Mouse (Mus musculus) neural tube, embryonic 13.5 days (tissue): ENCODE data around the gene Eif4g2. TPM values are rescaled to one million over a fixed set of nuclear protein-coding genes. Genes with fewer than 3 reads are reported as not detected.

Source experiments
- ATAC-seq: fragments of 200-750 bp; cut with Nextera tagmentation; 2 replicates; pipeline ENCODE4 v1.8.0; 2017; ENCODE audit warnings: low read depth, mild to moderate bottlenecking, moderate TSS enrichment, moderate library complexity
- H3K27ac ChIP-seq: fragments of 300-500 bp; sonication (generic); replicated peaks from 2 replicates; pipeline ENCODE4 v1.5.1; 2015; ENCODE audit warnings: moderate library complexity, mild to moderate bottlenecking, inconsistent platforms
- H3K27me3 ChIP-seq: fragments of 300-500 bp; sonication (generic); 2 replicates; pipeline ENCODE4 v1.6.1; 2015; ENCODE audit warnings: mild to moderate bottlenecking, inconsistent platforms
- H3K36me3 ChIP-seq: fragments of 300-500 bp; sonication (generic); 2 replicates; pipeline ENCODE4 v1.6.1; 2015; ENCODE audit warnings: mild to moderate bottlenecking, inconsistent platforms
- H3K4me1 ChIP-seq: fragments of 300-500 bp; sonication (generic); replicated peaks from 2 replicates; pipeline ENCODE4 v1.6.1; 2015; ENCODE audit warnings: inconsistent platforms
- H3K4me2 ChIP-seq: fragments of 300-500 bp; sonication (generic); 2 replicates; pipeline ENCODE4 v1.6.1; 2015; ENCODE audit warnings: inconsistent platforms, mild to moderate bottlenecking, moderate library complexity
- H3K4me3 ChIP-seq: fragments of 300-500 bp; sonication (generic); 2 replicates; pipeline ENCODE4 v1.5.1; 2015; ENCODE audit warnings: mild to moderate bottlenecking, inconsistent platforms
- H3K9ac ChIP-seq: fragments of 300-500 bp; sonication (generic); 2 replicates; pipeline ENCODE4 v1.6.1; 2015; ENCODE audit warnings: moderate library complexity, mild to moderate bottlenecking, inconsistent platforms
- H3K9me3 ChIP-seq: fragments of 300-500 bp; sonication (generic); 2 replicates; pipeline ENCODE4 v1.6.1; 2016; ENCODE audit warnings: inconsistent platforms
- WGBS: fragments of 180-500 bp; shearing (Covaris S2); methylation state at CpG from one replicate; pipeline ENCODE4 v1.1.7; 2015; 5-methylcytosine and 5-hydroxymethylcytosine counted together
- polyA plus RNA-seq: library from polyadenylated mRNA; unstranded; fragments of >200 nt; fragmentation: Nextera tagmentation; extraction: Ambion mirVana; gene quantifications from 2 replicates; pipeline ENCODE4 v1.2.1, GENCODE M21; 2015

Eif4g2 gene
- polyA plus RNA-seq, 1 experiment from 2014 or later, result 1,234 TPM

DNA sequence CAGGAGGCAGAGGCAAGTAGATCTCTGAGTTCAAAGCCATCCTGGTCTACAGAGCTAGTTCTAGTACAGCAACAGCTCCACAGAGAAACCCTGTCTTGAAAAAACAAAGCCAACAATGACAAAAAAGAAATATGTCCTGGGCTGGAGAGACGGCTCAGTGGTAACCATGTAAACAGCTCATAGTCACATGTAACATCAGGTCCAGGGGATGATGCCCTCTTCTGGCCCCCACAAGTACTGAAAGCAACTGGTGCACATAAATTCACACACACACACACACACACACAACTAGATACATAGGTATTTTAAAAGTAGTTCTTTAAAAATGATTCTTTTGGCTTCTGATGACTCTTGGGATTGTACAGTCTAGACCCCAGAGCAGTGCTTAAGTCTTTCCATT is 19.9 kb downstream of the Eif4g2 start:
- Histone ChIP-seq H3K27me3 (no peaks in the 10 kb centered on the region), H3K27ac (no peak overlapping the region), H3K36me3 (peaks cover 12% of the 10 kb centered on the region), H3K4me1 (peaks cover 12% of the 10 kb centered on the region), H3K9ac (no peak overlapping the region), H3K4me3 (no peak overlapping the region), H3K4me2 (no peak overlapping the region), H3K9me3 (peaks cover 13% of the 10 kb centered on the region; the same call in 1 of the 2 replicates)
- WGBS, result 100% methylated on average over 1 of the region's 1 CpGs
- no peak for ATAC-seq

DNA sequence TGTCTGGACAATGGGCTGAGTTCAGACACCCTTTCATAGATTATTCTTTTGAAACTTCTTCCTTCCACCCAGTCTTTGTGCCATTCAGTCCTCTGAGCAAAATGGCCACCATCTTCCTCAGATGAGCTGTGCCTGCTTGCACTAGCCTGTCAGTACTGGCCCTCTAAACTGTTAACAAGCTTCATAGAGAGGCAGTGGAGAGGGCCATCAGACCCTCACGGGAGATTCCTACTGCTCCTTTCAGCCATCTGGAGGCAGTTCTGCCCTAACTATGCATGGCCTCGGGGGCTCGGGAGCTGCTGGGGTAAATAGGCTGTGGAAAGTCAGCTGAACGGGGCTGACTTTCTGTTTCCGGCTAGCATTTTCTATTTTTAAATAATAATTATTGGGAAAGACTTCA is 23.3 kb downstream of the Eif4g2 start:
- Histone ChIP-seq H3K9me3 (0 out of 2 replicates have a peak, but pooled peaks cover 8% of the 10 kb centered on the region), H3K4me2 (no peak overlapping the region), H3K36me3 (peaks cover 33% of the 10 kb centered on the region), H3K27me3 (no peaks in the 10 kb centered on the region), H3K4me1 (peaks cover 12% of the 10 kb centered on the region), H3K9ac (no peak overlapping the region), H3K4me3 (no peak overlapping the region), H3K27ac (0 out of 2 replicates have a peak overlapping the region, but pooled peaks have one; percentile 29)
- ATAC-seq, result peak; percentile 67
- 36% methylated on average over 5 of the region's 5 CpGs for WGBS

DNA sequence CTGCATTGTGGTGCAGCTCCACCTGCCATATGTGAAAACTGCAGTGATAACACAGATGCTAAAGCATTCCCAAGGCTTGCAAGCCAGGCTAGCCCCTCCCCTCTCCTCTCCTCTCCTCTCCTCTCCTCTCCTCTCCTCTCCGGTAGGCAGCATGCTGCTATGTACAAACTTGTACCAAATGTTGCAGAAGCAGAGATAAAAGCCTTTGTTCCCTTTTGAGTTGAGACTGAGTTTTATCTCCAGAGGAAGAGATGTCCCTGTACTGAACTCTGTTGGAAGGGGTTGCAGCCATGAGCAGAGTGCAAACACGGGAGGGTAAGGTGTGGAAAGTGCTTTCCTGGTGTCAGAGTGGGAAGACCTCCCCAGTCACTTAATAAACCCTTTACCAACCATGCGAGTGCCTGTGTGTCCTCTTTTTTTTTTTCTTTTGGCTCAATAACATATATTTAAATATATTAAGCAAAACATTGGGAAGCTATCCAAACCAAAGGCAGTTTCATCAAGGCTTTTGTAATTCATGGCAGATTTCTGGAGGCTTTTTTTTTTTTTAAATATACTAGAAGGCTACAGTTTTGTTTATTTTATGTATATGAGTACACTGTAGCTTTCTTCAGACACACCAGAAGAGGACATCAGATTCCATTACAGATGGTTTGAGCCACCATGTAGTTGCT is 26.7 kb downstream of the Eif4g2 start:
- WGBS, result 91% methylated on average over 3 of the region's 3 CpGs
- no peak for ATAC-seq
- peaks cover 12% of the 10 kb centered on the region for H3K4me1 ChIP-seq
- peaks cover 61% of the 10 kb centered on the region for H3K36me3 ChIP-seq
- H3K27ac ChIP-seq, result no peak overlapping the region
- H3K4me2 ChIP-seq, result no peak overlapping the region
- no peaks in the 10 kb centered on the region for H3K27me3 ChIP-seq
- H3K9ac ChIP-seq, result no peak overlapping the region
- no peaks in the 10 kb centered on the region for H3K9me3 ChIP-seq
- H3K4me3 ChIP-seq, result no peak overlapping the region

DNA sequence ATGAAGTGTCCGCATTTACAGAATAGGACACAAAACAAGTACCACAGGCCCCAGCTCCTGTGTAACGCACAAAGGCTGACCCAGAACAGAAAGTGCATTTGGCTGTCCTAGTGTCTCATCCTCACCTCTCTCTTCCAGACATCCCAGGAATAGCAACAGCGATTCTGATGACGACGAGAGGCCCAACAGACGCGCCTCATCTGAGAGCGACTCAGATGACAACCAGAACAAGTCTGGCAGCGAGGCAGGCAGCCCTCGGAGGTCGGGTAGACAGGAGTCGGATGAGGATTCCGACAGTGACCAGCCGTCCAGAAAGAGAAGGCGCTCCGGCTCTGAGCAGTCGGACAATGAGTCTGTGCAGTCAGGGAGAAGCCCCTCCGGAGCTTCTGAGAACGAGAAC is 27.6 kb downstream of the Eif4g2 start:
- WGBS, result 91% methylated on average over 19 of the region's 19 CpGs
- H3K4me3 ChIP-seq, result no peak overlapping the region
- peaks cover 70% of the 10 kb centered on the region for H3K36me3 ChIP-seq
- no peak for ATAC-seq
- H3K27me3 ChIP-seq, result no peaks in the 10 kb centered on the region
- peaks cover 12% of the 10 kb centered on the region for H3K4me1 ChIP-seq
- no peaks in the 10 kb centered on the region for H3K9me3 ChIP-seq
- no peak overlapping the region for H3K9ac ChIP-seq
- no peak overlapping the region for H3K27ac ChIP-seq
- no peak overlapping the region for H3K4me2 ChIP-seq

DNA sequence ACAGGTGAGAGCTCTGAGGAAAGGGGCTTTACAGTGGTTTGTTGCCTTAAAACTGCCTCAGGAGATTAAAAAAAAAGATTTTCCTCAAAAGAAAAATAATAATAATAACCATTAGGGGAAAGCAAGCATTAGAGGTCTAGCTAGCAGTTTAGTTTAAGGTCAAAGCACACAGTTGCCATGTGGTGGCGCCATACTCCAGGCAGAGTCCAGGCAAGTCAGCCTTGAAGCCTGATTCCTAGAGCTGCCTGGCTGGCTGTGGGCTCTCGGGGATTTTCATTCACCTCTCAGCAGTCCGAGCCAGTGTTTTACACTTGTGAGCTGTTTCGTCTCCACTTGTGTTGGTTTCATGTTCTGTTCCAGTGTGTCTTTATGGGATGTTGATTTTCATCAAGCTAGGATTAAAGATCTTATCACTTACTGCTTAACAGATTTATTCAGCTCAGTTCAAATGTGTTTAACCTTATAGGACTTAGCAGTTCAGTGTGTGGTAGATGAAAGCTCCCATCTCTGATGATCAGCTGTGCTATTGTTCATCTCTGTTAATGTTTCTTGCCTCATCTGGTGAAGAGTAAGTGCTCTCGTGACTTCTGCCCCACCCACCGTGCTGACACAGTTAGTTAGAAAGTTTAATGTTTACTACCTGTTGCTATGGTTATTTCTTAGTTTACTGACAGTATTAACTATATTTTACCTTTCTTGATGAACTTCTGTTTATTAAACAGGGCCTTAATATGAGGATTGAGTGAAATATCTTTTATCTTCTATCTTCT is 33.0 kb downstream of the Eif4g2 start:
- 54% methylated on average over 6 of the region's 6 CpGs for WGBS
- H3K4me3 ChIP-seq, result no peak overlapping the region
- H3K27me3 ChIP-seq, result no peaks in the 10 kb centered on the region
- H3K27ac ChIP-seq, result no peak overlapping the region
- ATAC-seq, result no peak
- peaks cover 100% of the 10 kb centered on the region for H3K36me3 ChIP-seq
- H3K4me2 ChIP-seq, result no peak overlapping the region
- no peaks in the 10 kb centered on the region for H3K9me3 ChIP-seq
- H3K4me1 ChIP-seq, result no peaks in the 10 kb centered on the region
- H3K9ac ChIP-seq, result no peak overlapping the region

DNA sequence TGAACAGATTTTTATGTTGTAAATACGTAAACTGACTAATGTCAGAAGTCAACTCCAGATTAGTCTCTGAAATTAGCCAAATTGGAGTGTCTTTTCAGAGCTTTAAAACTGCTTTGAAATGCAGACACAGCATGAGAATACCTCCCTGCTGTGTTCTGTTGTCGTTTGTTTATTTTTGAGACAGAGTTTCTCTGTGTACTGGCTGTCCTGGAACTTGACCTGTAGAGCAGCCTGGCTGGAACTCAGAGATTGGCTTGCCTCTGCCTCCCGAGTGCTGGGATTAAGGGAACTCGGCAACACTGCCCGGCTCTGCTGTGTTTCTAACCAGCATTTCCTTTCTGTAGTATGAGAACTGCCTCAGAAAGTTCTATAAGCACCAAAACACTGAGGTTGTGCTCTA is 33.9 kb downstream of the Eif4g2 start:
- Histone ChIP-seq H3K36me3 (peaks cover 100% of the 10 kb centered on the region), H3K4me1 (no peaks in the 10 kb centered on the region), H3K9me3 (no peaks in the 10 kb centered on the region), H3K27ac (no peak overlapping the region), H3K27me3 (no peaks in the 10 kb centered on the region), H3K4me3 (no peak overlapping the region), H3K4me2 (no peak overlapping the region), H3K9ac (no peak overlapping the region)
- 84% methylated on average over 5 of the region's 5 CpGs for WGBS
- no peak for ATAC-seq

DNA sequence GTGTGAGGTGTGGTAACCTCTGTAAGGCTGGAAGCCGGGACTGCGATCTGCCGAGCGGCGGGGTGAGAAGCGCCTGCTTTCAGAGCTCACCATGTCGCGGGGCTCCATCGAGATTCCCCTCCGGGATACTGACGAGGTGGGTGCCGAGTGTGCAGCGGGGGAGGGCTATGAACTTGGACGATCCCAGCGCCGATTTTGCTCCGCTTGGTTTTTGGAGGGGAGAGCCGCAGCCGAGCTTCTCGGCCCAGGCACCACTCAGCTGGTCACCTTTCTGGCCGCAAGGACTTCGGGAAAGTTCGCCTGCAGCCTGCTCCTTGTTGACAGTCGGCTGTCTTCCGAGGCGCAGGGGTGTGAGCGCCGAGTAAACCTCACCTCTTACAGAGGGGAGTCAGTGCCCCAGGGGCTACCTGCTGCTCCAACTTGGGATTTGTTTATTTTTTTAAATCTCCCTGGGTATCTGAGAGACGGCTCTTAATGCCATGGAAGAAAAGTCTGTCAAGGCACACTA is 53.7 kb downstream of the Eif4g2 start:
- H3K36me3 ChIP-seq, result peaks cover 33% of the 10 kb centered on the region
- ATAC-seq, result peak; percentile 57
- peak overlapping the region; percentile 95 for H3K27ac ChIP-seq
- H3K9ac ChIP-seq, result peak overlapping the region; percentile 82
- peaks cover 30% of the 10 kb centered on the region for H3K4me1 ChIP-seq
- WGBS, result under 1% methylated on average over 29 of the region's 29 CpGs
- H3K27me3 ChIP-seq, result no peaks in the 10 kb centered on the region
- H3K9me3 ChIP-seq, result no peaks in the 10 kb centered on the region
- H3K4me3 ChIP-seq, result peak overlapping the region; percentile 94
- peak overlapping the region; percentile 91 for H3K4me2 ChIP-seq

DNA sequence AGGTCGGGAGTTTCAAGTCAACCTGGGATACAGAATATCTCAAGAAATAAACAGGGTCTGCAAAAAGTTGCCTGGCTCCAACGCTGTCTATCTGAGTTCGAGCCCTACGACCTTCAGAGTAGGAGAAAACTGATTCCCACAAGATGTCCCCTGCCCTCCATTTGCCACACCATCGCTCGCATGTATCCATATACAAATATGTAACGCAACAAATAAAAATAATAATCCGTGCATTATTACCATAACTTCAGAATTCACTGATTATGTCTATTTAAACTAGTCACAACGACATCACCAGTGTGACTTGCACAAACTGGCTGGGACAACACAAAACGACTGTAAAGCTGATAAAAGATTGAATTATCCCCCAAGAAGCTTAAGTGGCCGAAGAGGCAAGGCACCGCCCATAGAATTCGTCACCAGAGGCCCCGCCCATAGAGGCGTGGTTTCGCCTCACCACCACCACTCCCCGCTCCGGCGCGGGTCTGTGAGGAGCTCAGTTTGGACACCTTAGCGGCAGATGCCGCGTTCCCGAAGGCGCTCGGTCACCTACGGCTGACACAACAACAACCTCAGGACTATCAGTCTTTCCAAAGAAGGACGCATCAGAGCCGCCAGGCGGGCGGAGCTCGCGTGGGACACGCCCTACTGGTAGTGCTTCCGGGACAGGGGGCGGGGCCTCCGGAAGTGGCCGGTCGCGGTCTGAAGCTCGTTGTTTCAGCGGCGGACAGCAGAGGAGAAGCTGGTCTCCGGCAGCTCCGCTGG is 54.4 kb downstream of the Eif4g2 start, which contains the start of gene Ctr9:
Gene Ctr9, plus strand, starts transcription at position 671 of the 765 bp plus-strand sequence.
- Histone ChIP-seq H3K27ac (peak within 1 kb of the TSS; percentile 95), H3K4me1 (peaks cover 33% of the 10 kb centered on the region), H3K36me3 (peaks cover 28% of the 10 kb centered on the region; the same call in 1 of the 2 replicates), H3K4me2 (peak within 1 kb of the TSS; percentile 91), H3K4me3 (peak within 1 kb of the TSS; percentile 94), H3K9me3 (no peaks in the 10 kb centered on the region), H3K9ac (peak within 1 kb of the TSS; percentile 82), H3K27me3 (no peaks in the 10 kb centered on the region)
- ATAC-seq, result peak; percentile 97
- 6% methylated on average over 45 of the region's 45 CpGs for WGBS

DNA sequence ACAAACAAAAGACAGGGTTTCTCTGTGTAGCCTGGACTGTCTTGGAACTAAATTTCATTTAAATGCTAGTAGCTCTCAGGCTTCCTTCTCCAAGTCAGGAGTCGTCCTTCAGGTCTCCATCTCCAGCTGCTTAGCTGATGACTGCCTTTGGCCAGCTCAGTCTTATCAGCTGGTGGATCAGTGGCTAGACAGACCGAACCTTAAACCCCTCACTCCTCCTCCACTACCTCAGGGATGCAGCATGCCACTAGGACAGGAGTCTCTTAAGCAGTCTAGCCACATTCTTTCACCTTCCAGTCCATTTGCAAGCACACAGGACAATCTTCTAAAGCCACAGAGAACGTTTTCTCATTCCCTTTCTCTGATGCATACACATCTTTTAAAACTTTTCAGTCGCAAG is 57.9 kb downstream of the Eif4g2 start:
- no peak overlapping the region for H3K4me2 ChIP-seq
- no peak overlapping the region for H3K27ac ChIP-seq
- no peaks in the 10 kb centered on the region for H3K36me3 ChIP-seq
- no peak overlapping the region for H3K4me3 ChIP-seq
- peaks cover 14% of the 10 kb centered on the region for H3K4me1 ChIP-seq
- 83% methylated on average over 4 of the region's 4 CpGs for WGBS
- no peak overlapping the region for H3K9ac ChIP-seq
- ATAC-seq, result no peak
- H3K9me3 ChIP-seq, result no peaks in the 10 kb centered on the region
- H3K27me3 ChIP-seq, result no peaks in the 10 kb centered on the region

DNA sequence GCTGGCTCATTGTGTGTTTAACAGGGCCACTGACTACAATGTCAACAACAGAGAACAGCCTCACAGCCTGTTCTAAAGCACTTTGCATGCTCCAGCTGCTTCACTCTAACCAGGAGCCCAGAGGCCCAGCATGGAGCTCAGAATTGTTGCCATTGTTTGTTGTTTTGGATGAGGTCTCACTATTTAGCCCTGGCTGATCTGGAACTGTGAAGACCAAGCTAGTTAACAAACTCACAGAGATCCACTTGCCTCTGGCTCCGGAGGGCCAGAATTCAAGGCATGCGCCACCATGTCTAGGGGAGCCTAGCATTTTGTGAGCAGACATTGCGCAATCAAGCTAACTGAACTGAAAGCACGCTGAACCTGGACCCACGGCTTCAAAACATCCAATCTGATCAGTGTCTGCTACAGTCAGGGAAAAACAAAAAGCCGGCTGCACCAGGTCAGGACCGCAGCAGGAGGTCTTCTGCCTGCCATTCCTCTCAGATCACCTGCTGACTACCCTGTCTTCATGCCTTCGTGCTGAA is 58.7 kb downstream of the Eif4g2 start:
- Histone ChIP-seq H3K9ac (no peak overlapping the region; the same call in 1 of the 2 replicates), H3K4me3 (no peak overlapping the region), H3K4me2 (no peak overlapping the region), H3K27me3 (no peaks in the 10 kb centered on the region), H3K4me1 (peaks cover 7% of the 10 kb centered on the region), H3K36me3 (no peaks in the 10 kb centered on the region), H3K9me3 (no peaks in the 10 kb centered on the region), H3K27ac (no peak overlapping the region)
- no peak for ATAC-seq
- WGBS, result 24% methylated on average over 8 of the region's 8 CpGs

DNA sequence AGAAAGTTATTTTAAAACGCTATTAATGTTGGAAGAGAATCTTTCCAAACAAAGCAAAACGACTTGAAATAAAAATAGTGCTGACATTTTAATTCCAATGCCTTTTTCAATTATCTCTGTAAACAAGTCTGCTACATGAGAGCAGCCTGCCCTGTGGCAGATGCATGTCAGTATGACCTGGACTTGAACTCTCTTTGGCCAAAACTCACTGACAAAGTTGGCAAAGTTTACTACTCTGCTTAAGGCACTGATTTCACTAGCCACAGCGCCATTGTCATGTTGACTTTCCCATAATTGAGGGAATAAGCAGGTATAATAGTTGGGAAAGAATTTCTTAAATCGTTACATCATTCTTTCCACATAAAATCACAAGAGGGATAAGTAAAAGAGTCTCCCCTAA is 62.0 kb downstream of the Eif4g2 start:
- Histone ChIP-seq H3K4me1 (peaks cover 7% of the 10 kb centered on the region), H3K9ac (no peak overlapping the region), H3K36me3 (no peaks in the 10 kb centered on the region), H3K9me3 (no peaks in the 10 kb centered on the region), H3K4me3 (no peak overlapping the region), H3K4me2 (no peak overlapping the region), H3K27me3 (no peaks in the 10 kb centered on the region), H3K27ac (no peak overlapping the region)
- ATAC-seq, result no peak
- whole genome bisulfite sequencing, result 82% methylated on average over 4 of the region's 4 CpGs
